Mouse (Mus musculus) brain, embryonic 18.5 days (tissue): ENCODE data around the gene Ushbp1.
"Not testable (repeated sequence)": the region's sequence is repeated elsewhere in the genome, so short reads cannot be mapped to it uniquely, and the experiment has no call there.

Experiments used
- DNase-seq: peaks from one replicate; pipeline ENCODE4 v3.0.0-alpha.2; 2012; ENCODE audit warnings: low read depth, low spot score

The Ushbp1 gene

DNA sequence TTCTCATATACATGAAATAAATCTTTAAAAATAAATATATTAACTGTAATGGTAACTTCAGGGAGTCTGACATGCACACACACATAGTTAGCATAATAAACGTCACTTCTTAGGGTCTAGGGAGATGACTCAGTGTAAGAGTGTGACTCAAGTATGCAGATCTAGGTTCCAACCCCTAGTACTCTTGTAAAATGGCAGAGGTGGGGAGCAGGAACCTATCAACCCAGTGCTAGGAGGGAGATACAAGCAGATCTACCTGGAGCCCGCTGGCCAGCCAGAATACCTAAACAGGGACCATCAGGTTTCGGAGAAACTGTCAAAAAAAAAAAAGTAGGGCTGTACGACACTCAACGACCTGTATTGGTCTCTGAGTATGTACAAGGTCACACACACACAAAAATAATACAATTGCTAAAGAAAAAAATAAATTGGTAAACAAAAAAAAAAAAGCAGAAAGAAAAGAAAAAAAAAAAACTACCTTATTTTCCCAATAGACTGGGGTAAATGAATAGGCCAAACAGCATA lies 24.8 kb downstream of the Ushbp1 start:
- DNase-seq, result no peak

DNA sequence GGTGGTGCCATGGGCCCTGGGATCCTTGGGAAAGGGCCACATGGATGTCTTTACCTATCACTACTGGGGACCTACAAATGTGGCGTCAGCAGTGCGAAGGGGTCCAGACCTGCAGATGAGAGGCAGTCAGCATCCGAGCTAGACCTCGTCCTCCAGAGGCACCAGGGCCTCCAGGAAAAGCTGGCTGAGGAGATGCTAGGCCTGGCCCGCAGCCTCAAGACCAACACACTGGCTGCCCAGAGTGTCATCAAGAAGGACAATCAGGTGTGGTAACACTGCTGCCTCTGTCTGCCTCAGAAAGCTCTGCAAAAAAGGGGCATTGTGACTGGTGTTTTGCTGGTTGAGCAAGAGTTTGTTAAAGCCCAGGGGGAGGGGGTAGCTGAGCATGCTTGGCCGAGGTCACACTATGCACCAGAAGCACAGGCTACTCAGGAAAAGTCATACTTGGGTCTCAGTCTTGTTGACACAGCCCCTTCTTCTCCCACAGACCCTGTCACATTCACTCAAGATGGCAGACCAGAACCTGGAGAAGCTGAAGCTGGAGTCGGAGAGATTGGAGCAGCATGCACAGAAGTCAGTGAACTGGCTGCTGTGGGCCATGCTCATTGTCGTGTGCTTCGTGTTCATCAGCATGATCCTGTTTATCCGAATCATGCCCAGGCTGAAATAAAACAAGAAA lies 26.4 kb downstream of the Ushbp1 start:
- DNase-seq, result no peak

DNA sequence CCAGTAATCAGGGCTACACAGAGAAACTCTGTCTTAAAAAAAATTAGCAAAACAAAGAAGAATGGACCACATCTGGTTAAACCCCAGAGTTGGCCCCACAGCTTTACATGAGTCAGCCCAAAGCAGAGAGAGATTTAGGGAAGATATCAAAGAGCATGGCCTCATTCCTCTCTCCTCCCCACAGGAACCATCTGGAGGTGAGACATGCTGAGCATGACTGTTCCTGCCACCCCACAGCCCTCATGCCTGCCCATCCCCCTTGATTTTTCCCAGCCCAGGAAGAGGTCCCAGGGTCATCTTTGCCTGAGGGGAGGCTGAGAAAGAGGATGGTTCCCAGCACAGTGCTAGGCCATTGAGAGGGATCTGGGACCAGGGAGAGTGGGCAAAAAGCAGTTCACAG lies 27.2 kb downstream of the Ushbp1 start:
- no peak for DNase-seq

DNA sequence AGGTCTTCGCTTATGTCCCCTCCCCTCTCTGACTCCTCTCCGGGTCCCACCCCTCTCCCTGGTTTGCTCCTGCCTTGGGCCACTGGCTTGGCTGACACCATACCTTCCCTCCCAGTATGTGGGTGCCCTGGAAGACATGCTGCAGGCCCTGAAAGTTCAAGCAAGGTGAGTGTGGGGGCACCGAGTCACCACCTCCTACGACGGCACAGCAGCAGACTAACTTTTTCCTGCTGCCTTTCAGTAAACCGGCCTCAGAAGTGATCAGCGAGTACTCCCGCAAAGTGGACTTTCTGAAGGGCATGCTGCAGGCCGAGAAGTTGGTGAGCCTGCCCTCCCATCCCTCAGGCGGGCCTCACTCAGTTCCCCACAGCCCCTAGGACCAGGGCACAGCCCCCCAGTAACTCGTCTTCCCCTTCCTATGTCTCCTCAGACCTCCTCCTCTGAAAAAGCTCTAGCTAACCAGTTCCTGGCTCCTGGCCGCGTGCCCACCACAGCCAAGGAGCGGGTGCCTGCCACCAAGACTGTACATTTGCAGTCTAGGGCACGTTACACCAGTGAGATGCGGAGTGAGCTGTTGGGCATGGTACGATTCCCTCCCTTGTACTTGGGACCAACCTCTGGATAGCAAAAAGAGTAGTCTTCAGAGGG lies 27.9 kb downstream of the Ushbp1 start:
- DNase-seq, result no peak

DNA sequence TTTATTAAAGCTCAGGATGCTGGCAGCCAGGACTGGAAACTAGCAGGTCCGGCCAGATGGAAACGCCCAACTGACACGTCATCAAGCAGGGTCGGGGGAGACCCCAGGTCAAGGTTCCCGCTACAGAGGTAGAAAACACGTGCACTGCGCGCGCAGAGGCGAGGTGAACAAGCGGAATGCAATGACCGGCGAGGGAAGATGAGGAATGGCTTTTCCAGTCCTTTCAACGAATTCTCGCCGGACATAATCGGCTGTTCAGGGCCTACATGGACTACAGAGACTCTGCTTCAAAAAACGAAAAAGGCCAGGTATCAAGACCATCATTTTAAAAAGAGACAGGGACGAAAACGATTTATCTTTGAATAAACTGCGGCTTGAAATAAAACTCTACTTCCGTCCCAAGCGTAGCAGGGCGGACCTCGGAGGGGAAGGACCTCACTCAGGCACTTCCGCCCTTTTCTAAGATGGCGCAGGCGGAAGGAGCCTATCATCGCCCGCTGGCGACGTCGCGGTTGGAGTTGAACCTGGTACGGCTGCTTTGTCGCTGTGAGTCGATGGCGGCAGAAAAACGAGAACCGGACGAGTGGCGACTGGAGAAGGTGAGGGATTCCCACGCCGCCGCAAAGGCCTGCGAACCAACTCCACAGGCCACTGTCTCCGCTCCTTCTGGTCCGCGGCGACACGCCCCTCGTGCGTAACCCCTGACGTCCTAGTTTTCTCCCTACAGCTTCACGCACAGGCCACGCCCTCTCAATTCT lies 28.7 kb downstream of the Ushbp1 start, which contains the start of gene Use1:
TSS of gene Use1 (plus strand) at position 78 of the 758 bp plus-strand sequence.
- peak; percentile 86 for DNase-seq

DNA sequence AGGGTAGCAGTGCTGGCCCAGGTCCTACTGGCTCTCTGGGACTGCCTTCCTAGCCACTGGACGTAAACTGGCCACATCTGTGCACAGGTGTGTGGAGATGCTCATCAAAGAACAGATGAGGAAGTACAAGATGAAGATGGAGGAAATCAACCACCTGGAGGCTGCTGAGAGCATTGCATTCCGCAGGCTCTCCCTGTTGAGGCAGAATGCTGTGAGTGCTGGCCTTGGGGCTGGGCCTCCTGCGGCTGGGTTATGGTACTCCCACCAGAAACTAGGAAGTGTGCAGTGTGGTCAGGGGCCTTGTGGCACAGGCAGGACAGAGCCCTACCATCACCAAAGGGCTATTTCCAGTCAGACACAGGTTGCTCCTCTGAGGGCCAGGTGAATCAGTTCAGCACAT lies 37.6 kb downstream of the Ushbp1 start:
- DNase-seq, result no peak

DNA sequence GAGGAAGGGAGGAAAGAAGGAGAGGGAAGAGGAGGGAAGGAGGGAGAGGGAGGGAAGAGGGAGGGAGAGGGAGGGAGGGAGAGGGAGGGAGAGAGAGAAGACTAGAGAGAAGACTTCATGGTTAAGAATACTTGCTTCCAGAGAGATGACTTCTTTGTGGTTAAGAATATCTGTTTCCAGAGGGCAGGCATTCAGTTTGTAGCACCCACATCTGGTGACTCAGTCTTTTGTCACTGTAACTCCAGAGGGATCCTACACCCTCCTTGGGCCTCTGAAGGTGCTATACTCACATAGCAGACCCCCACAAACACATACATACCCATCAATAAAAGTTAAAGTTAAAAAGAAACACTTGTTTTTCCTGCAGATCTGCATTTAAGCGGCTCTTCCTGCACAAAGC lies 44.1 kb downstream of the Ushbp1 start:
- DNase-seq, result no peak

DNA sequence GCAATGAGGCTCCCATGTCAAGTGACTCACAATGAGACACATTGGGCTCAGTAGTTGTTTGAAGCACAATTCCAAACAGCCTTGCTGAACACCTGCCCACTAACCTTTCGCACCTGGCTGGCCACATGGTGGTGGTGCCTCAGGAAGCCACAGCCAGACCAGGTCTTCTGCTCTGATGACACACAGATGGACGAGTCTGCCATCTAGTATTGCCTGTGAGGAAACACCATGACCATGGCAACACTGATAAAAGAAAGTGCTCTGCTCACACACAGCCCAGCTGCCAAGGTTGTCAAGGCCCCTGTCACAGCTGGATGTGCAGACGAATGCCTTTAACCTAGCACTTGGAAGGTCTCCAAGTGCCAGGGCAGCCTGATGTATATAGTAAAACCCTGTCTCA lies 44.5 kb downstream of the Ushbp1 start:
- no peak for DNase-seq

DNA sequence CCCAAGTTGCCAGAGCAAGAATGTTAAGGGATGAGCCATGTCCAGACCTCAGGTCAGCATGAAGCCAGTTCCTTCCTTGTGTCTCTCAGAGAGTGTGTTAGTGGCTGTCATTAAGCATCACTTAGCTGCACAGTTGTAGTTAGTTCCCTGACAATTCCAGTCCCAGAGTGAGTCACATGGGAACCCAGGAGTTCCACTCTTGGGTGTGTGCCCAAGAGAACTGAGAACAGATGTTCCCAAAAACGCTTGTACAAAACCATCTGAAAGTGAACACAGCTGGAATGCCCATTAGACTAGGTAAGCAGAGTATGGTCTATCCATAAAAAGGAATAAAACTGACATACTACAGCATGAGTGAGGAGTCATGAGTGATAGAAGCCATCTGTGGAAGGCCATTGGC lies 49.0 kb downstream of the Ushbp1 start:
- DNase-seq, result no peak

DNA sequence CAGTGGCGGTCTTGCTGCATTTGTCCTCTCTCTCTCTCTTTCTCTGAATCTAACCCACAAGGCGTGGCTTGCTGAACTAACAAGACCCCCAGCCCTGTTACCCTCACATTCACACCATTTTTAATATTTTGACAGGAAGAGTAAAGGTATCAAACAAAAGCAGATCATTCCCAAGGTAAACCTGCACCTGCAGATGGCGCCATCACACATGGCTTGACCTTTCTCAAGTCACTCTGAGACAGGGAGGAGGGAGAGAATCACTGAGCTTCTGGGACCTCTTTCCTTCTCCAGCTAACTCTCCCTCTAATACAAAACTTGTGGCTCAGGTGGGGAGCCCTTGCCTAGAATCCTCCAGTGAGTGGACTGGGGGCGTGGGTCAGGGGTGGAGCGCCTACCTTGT lies 55.0 kb downstream of the Ushbp1 start:
- no peak for DNase-seq

DNA sequence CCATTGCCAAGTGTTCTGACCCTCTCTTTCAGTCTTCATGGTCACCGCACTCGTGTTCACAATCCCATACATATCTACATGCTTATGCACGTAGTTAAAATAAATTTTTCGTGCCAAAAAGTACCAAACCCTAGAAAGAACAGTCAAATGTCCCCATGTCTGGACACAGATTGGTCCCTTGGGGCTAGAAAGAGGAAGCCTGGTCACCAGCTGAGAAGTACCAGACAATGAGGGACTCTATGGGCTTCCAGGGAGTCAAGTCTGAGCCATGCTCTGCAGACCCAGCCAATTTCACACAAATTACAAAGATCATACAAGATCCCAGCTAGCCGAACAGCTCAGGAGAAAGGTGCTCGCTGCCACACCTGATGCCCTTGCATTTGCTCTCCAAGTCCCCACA lies 57.8 kb downstream of the Ushbp1 start:
- DNase-seq, result not testable (repeated sequence)
